Mouse (Mus musculus): ENCODE measurements around the gene BC100530. TPM values are rescaled to one million over a fixed set of nuclear protein-coding genes. Genes with fewer than 3 reads are reported as not detected.
"Not testable (repeated sequence)": the region's sequence is repeated elsewhere in the genome, so short reads cannot be mapped to it uniquely, and the experiment has no call there.

The BC100530 gene
- not detected in 2 replicates for polyA plus RNA-seq (2012)

DNA sequence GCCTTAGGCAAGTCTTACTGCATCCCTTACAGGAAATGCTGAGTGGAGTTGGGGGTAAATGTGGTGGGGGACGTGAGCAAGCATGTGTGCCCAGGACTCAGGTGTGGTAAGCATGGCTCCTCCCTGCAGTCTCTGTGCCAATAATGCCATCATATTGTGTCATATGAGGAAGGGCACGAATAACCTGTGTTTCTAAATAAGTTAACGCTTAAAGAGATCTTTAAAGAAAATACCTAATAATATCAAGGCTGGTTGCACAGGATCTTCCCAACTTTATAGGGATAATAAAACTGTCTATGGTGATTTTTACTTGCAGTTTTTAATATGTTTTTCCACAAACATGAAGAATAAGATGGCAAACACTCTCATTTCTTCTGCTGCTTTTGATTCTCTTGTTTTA is at the start of gene BC100530:
Gene BC100530 (minus strand): TSS at position 101 of the 400 bp plus-strand sequence.
- not testable (repeated sequence) for TF ChIP-seq GATA1 (IDR thresholded peaks at IDR 0.05; ENCODE audit: low read length)

DNA sequence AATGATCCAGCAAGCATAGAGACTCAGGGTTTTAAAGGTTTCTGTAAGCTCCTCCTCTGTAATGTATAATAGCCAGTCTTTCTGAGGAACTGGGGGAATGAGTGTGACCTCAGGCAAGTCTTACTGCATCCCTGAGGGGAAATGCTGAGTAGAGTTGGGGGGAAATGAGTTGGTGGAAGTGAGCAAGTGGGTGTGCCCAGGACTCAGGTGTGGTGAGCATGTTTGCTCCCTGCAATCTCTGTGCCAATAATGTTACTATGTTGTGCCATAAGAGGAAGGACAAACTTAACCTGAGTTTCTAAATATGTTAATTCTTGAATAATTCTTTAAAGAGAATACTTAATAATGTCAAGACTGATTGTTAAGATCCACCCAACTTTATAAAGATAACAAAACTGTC is 40.8 kb upstream of the BC100530 start, which contains the start of gene Stfa2:
Gene Stfa2 (minus strand): TSS at position 101 of the 400 bp plus-strand sequence.
- TF ChIP-seq GATA1 (IDR thresholded peaks at IDR 0.05; ENCODE audit: low read length), result no peak

DNA sequence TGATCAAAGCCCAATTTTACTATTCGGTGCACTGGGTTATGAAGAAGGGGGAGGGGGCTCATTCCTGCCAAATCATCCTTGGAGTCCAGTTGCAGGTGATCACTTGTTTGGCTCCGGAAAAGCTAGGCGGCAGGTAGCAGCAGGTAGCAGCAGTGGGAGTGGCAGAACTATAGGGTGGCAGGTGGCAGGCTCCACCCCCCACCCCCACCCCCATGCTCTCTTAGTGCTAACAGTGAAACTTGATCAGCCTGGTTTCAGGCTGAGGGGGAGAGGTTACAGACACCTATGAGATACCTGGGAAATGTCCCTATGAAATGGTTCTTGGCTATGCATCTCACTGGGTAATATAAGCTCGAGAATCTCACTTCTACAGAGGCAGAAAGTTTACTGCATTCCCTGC is 21.5 kb upstream of the BC100530 start:
- no peak for TF ChIP-seq GATA1 (IDR thresholded peaks at IDR 0.05; ENCODE audit: low read length)

DNA sequence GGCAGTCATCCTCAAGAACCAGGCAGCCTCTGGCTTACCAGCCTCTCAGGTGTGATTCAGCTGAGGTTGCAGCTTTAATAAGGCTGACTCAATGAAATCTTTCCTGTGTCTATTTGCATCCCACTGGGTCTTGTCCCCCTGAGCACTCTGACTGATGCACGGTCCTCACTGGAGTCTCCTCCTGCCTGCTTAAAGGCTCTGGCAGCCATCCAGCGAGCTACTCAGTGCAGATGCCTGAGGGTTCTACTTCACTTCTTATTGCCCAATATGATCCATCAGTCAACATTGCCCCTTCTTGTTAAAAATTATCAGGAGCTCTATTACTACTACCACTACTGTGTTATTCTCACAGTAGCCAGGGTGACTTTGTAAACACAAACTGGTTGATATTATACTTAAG is 30.4 kb downstream of the BC100530 start:
- no peak for TF ChIP-seq GATA1 (IDR thresholded peaks at IDR 0.05; ENCODE audit: low read length)

DNA sequence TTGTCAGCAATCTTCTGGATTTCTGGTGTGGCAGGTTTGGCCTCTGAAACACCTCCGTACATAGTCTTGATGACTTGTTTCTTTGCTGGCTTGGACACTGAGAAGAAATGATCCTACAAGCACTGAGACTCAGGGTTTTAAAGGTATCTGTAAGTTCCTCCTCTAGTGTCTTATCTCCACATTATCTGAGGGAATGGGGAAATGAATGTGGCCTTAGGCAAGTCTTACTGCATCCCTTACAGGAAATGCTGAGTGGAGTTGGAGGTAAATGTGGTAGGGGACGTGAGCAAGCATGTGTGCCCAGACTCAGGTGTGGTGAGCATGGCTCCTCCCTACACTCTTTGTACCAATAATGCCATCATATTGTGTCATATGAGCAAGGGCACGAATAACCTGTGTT is 33.3 kb downstream of the BC100530 start, which contains the start of gene BC117090:
Gene BC117090 (minus strand): TSS at position 101 of the 400 bp plus-strand sequence.
- TF ChIP-seq GATA1 (IDR thresholded peaks at IDR 0.05; ENCODE audit: low read length), result no peak

DNA sequence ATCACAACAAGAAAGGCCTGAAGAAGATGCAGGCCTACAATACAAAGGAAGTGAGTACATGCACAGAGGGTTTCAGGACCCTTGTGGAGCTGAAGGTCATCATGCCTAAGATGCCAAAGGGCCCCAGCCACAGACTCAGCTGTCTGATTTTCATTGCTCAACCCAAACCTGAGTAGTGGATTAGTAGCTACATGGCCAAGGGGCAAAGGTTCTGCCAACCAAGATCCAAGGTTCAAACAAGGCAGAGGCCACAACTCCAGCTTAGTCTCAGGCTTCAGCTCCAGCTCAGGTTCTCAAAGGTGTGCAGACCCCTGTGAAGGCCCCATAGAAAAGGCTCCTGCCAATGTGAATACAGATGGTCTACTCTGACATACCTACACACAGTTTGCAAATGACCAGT is 48.3 kb downstream of the BC100530 start:
- TF ChIP-seq GATA1 (IDR thresholded peaks at IDR 0.05; ENCODE audit: low read length), result no peak

Other genes with a start within 250 kb of the BC100530 start
- not detected in 2 replicates for gene Csta1, start 236.5 kb downstream of the BC100530 start, polyA plus RNA-seq (2012)
- gene Stfa2l1, start 210.9 kb downstream of the BC100530 start, polyA plus RNA-seq (2012), result not detected in 2 replicates
- not detected in 2 replicates for gene Gm5483, start 183.5 kb downstream of the BC100530 start, polyA plus RNA-seq (2012)
- not detected in 2 replicates for gene Gm5416, start 157.3 kb downstream of the BC100530 start, polyA plus RNA-seq (2012)
- not detected in 2 replicates for gene 2010005H15Rik, start 146.3 kb downstream of the BC100530 start, polyA plus RNA-seq (2012)
- gene Stfa1, start 90.8 kb downstream of the BC100530 start, polyA plus RNA-seq (2012), result not detected in 2 replicates
- gene BC117090, start 33.4 kb downstream of the BC100530 start, polyA plus RNA-seq (2012), result not detected in 2 replicates
- not detected in 2 replicates for gene Stfa2, start 40.7 kb upstream of the BC100530 start, polyA plus RNA-seq (2012)
- not detected in 2 replicates for gene Stfa3, start 87.6 kb upstream of the BC100530 start, polyA plus RNA-seq (2012)
- not detected in 2 replicates for gene Casr, start 194.4 kb upstream of the BC100530 start, polyA plus RNA-seq (2012)

Measured in G1E-ER4 (cell line).